Mouse (Mus musculus) common myeloid progenitor, adult 5-6 weeks (primary cell): ENCODE results near the gene Lpp. TPM values are rescaled to one million over a fixed set of nuclear protein-coding genes. Genes with fewer than 3 reads are reported as not detected.

Source experiments
- ATAC-seq: replicated peaks from 2 replicates; pipeline ENCODE4 v1.8.0; 2016; ENCODE audit warnings: low read depth, mild to moderate bottlenecking, moderate TSS enrichment, inconsistent platforms; ENCODE audit not compliant: poor library complexity, severe bottlenecking
- total RNA-seq: library from RNA; stranded (forward); fragments of 200-1000, 187-1606 nt; gene quantifications from 2 replicates; pipeline ENCODE4 v1.2.3, GENCODE M21; 2017

The Lpp gene
- total RNA-seq, result 2.8 and 4.2 TPM in 2 replicates

DNA sequence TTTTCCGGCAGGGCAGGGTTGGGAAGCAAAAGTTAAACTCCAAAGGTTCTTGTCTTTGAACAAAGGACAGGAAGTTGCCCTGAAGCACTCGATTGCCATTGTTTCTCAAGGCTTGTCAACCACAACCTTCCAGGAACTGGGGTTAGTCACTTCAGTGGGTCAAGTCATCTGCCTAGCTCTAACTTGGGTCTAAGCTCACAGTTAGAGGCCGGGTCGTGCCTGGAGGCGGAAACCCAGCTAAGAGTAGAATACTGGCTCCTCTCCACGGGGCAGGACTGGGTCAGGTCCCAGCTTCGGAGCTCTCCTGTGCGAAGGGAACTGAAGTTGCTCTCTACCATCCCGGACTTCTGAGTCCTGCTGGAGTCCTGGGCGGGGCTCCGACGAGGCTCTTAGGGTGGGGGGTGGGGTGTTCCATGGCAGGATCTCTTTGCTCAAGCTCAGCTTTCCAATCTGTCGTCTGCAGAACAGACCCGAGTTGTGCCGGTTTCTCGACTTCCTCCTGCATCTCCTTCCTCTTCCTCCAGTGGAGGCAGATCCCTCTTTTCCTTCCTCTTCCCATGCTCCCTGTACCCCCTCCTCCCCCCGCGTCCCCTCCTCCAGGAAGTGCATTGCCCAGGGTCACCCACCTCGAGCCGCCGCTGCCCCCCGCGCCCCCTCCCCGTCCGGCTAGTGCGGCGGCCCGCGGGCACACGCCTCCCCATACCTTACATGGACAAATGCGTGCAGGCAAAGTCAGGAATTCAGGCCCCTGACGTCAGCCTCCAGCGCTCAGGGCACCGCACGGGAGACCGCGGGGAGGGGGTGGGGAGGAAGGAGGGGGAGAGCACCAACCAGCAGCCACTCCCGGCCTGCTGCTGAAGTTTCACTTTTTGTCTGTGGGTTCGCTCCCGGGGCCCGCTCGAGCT lies at the start of gene Lpp:
Gene Lpp, plus strand, starts transcription at position 857 of the 905 bp plus-strand sequence.
- ATAC-seq, result peak; percentile 64

DNA sequence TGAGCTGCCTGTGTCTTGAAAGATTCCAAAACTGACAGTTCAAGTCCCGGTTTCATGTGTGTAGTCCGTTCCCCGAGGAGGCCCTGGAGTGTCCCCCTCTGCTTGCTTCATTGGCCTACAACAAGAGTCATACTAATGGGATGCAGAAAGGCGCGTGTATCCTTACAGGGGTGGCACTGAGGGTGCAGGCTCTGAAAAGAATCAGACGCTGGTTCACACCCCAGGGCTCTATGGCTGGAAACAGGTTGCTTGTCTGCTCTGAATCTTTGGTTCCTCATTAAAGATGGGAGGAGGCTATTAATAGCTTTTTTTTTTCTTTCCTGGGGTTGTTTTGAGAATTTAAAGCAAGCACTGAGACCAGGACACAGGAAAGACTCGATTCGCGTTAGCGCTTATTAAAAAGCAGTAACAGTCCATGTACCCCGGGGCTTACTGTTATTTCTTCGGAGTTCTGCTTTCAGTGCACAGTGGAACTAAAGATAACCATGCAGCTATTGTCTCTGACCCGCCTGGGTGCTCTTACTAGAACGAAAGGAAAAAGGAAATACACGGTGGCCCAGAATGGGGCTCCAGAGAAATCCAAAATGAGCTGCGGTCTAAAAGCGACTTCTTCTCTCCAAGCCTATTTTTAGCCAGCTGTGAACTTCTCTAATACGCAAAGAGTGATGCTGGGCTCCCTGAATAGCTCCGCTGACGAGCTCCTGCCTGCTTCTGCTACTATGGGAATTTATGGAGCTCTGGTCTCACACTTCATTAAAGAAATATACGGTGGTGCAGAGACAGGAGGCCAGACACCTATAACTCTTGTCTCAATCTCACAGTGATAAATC lies 45.5 kb upstream of the Lpp start:
- peak; percentile 91 for ATAC-seq

- ATAC-seq, result no peak
These were observed 43.0 kb upstream of the Lpp start for GRCm38 (mm10) chr16:24350306-24350705.

DNA sequence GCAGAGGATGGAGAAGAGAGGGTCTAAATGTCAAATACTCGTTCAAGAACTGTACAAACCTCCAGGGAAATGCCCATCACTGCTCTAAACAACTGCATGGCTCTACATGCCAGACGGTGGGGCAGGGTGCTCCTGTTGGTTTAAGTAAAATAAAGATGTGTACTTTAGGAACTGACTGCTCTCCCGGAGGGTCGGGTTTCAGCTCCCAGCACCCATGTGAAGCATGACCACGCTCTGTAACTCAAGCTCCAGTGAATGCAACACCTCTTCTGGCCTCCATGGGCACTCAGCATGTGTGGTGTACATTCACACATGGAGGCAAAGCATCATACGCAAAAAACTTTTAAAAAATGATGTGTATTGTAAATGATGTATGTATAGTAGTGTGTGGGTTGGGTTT lies 42.6 kb upstream of the Lpp start:
- no peak for ATAC-seq

DNA sequence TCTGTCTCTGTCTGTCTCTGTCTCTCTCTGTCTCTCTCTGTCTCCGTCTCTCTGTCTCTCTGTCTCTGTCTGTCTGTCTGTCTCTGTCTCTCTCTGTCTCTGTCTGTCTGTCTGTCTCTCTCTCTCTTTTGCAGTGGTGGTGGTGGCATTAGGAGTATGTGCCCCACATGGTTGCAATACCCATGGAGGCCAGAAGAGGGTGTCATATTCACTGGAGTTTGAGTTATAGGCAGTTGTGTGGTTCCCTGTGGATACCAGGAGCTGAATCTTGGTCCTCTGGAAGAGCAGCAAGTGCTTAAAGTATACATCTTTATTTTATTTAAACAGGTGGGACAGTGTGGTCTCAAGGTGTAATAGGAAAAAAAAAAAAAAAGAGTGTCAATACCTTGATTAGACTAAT lies 41.5 kb upstream of the Lpp start:
- ATAC-seq, result no peak

DNA sequence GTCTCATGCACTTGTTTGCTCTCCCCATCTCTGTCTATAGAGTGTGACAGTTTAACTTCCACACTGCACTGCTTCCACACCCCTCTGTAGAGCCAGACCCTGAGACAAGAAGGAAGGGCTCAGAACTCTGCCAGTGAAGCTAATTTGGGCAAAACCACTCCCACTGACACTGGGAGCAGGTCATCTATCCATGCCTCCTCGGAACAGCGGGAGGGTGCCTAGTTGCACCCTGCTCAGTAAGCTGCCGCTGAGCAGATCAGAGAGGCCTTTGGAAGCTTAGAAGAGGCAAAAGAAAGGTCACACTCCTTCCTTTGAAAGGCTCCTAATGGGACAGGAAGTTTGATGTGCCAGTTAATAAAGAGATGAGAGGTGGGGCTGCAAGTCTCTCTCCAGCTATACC lies 39.5 kb upstream of the Lpp start:
- ATAC-seq, result no peak

DNA sequence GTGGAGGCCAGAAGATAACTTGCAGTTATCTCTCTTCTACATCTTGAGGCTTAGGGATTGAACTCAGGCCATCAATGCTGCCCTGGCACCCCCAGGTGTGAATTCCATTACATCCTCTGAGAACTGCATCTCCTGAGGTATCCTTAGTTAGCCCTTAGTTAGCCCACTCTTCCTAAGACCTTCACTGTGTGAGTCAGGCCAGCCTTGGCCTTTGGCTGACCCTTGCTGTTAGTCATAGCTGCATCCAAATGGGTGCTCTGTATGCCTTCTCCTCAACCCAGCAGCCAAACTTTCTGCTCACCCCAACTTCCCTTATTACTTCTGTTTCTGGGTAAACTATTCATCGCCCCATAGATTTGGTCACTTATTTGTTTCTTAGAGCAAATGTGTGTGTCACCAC lies 31.6 kb upstream of the Lpp start:
- ATAC-seq, result 0 out of 2 replicates have a peak, but pooled peaks have one; percentile 8

DNA sequence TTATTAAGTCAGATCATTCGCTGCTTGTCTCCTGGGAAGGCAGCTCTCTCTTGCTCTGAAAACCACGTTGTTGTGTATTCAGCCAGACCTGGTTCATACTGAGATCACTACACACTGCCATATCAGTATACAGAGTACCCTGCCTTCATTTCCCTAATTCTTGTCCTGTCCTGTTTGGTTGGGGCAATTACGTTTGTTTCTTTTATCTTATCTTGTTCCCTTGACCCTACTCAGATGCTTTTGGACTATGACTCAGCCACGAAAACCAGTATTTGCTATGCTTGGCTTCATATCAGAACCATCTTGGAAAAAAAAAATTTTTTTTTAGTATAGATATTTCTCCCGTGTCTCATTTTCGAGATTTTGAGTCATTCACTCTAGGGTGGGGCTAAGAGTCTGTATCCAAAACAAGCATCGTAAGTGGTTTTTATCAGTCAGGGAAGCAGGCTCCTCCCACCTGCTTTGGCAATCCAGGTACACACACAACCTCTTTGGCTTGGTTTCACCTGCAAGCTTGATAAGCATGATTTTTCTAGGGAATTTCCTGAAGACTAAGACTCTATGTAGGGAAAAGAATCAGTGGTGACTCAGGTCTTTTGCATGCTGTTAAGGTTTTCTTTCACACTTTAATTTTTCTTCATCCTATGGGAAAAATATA lies 29.1 kb upstream of the Lpp start:
- ATAC-seq, result no peak

- ATAC-seq, result no peak
These were observed 27.4 kb upstream of the Lpp start for GRCm38 (mm10) chr16:24365900-24366299.

- no peak for ATAC-seq
These were observed 26.2 kb upstream of the Lpp start for GRCm38 (mm10) chr16:24367071-24367470.

- ATAC-seq, result no peak
These were observed 25.8 kb upstream of the Lpp start for GRCm38 (mm10) chr16:24367506-24367905.

DNA sequence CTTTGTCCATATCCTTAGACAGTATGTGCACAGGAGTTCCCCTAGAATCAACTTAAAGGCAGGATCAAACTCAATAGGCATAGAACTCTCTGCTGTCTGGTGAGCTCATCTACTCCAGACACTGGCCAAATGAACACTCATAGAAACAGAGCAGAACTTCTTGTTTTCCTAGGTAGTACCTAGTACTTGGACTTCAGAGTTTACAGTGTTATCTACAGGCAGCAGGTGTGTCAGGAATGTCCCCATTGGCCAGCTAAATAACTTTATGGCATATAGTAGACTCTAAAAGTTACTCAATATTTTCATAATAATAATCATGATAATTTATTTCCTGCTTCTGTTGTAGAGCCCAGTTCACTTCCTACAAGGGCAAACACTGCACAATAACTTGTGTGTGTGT lies 16.8 kb upstream of the Lpp start:
- no peak for ATAC-seq

DNA sequence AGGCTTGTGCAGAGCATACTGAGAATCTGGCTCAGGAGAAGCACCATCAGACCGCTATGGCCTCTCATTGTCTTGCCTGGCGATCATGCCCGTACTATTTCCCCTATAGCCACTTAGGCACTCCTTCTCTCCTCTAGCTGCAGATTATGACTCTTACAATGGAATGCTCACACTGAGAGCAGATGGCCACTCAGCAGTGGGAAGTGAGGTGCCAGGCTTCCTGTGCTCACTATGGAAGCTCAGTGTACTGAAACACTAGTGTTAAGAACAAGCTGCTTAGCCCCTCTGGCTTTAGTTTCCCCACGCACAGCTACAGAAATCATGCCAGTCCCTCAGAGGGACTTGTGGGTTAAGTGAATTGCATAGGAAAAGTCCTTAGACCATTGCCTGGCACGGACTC lies 2.7 kb upstream of the Lpp start:
- no peak for ATAC-seq

GRCm38 (mm10) chr16:24391111-24391510 lies 2.2 kb upstream of the Lpp start:
- no peak for ATAC-seq

- no peak for ATAC-seq
These were observed 1.4 kb upstream of the Lpp start for GRCm38 (mm10) chr16:24391901-24392300.

DNA sequence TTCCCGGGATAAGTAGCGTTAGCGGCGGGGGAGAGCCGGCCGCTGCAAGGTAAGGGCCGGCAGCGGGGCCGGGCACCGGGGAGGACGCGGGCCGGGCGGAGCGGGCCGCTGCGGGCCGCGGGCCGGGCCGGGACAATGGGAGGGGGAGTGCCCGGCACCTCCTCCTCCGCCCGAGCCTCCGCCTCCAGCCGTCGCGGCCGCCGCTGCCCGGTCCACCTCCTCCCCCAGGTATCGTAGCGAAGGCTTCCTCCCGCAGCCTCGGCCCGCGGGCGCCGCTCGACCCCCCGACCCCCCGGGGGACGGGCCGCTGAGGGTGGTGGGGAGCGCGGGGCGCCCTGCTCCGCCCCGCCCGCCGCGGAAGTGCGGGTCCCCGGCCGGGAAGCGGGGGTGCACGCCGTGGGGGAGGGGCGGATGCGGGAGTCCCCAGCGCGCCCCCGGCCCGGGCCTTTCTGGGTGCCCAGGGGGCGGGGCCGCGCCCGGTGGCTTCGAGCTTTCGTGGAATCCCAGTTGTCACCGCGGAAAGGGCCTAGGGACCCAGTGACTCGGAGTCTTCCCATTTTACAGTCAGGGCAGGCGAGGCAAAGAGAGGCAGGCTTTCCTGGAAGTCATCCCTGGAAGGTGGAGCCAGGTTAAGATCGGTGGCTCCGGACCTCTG lies 376 bp downstream of the Lpp start:
- no peak; the same call in 1 of the 2 replicates for ATAC-seq

GRCm38 (mm10) chr16:24394211-24394991 lies 1.1 kb downstream of the Lpp start:
- no peak for ATAC-seq

DNA sequence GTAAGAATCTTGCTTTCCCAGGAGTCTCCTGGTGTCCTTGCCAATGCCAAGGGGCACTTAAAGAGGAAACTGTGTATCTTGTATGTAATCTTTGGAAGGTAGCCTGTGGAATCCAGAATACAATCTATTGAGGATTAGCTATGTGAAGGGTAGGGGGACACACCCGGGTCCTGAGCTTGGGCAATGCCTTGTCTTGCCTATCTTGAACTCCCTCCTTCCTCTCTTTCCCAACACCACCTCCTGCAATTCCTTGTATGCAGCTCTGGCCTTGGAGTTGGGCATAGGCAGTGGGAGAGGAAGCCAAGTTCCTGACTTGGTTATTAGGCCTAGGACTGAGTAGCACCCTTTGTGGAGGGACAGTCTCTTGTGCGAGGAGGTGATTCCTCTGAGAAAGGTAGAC lies 1.8 kb downstream of the Lpp start:
- no peak for ATAC-seq

- ATAC-seq, result no peak
These were observed 3.2 kb downstream of the Lpp start for GRCm38 (mm10) chr16:24396504-24396903.
